Mouse (Mus musculus) left cerebral cortex, postnatal 10 days (tissue): ENCODE measurements around the gene Ube2k. TPM values are rescaled to one million over a fixed set of nuclear protein-coding genes. Genes with fewer than 3 reads are reported as not detected.

Experiments used
- DNase-seq, 2 experiments: peaks; one replicate each; pipeline ENCODE4 v3.0.0; 2021 to 2022; ENCODE audit warnings: low spot score in 2 of 2, mixed read lengths in 1 of 2; ENCODE audit errors: extremely low spot score in 1 of 2
- intact Hi-C: fragments of 180-260 bp; cut with DNase I; formaldehyde crosslinking; loops from one replicate; pipeline ENCODE4 v1.15.1; 2025
- total RNA-seq, 2 experiments: library from RNA; stranded (reverse); gene quantifications; 2 replicates each; pipeline ENCODE4 v1.2.3; 2021

Gene Ube2k
- total RNA-seq, 2 experiments from 2014 or later: 134 to 138 TPM

- intact Hi-C loops: no loop called here
- DNase-seq: no peak
Measured at GRCm38 (mm10) chr5:65606820-65607219, 69.8 kb downstream of the Ube2k start.

GRCm38 (mm10) chr5:65609769-65610168 is 72.7 kb downstream of the Ube2k start:
- intact Hi-C loops: no loop called here
- DNase-seq: no peak

DNA sequence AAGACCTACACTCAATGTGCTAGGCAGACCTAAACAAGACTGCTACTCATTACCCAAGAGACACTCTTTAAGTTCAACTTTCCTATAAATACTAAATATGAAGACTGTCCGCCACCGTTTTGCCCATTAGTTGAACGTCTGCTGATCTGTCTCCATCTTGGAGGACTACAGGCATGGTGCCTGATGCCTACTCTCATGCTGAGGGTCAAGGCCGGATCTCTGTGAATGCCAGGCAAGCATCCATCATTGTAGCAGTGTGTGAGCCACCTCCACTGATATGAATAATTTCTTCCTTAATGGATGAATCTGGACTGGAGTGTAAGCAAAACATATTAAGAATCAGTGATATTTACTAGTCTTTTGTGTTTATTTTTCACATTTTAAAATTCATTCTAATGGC is 73.5 kb downstream of the Ube2k start:
- DNase-seq: no peak
- intact Hi-C loops: no loop called here

- intact Hi-C loops: no loop called here
- DNase-seq: no peak
Measured at GRCm38 (mm10) chr5:65613152-65613924, 76.3 kb downstream of the Ube2k start.

DNA sequence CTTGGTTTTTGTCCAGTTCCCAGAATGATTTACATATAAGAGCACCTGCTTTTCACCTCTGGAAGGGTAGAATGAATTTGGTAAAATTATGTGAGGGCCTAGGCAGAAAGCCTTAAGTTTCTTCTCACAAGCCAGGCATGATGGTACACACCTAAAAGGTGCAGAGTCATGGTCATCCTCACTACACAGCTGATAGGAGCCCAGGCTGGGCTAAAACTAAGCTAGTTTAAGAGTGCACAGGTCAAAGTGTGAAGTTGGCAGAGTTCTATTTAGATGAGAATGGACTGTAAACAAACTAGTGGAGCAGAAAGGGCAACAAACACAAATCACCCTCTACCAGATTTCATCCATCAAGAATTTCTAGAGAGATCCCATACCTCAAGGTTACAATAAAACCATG is 87.3 kb downstream of the Ube2k start:
- DNase-seq: no peak
- intact Hi-C loops: no loop called here

DNA sequence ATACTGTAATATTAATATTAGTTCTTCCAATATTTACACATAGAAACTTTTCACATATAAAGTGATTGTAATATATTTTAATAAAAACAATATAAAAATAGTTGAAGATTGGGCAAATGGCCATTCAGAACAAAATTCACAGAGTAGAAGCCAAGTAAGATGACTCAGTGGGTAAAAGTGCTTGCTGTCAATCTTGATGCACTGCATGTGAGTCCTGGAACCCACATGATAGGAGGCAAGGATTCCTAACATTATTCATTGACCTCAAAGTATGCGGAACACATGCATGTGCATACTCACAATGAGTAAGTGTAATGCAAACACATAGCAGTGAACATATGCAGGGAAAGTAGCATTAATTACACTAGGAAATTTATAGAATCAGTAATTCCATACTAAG is 101.9 kb downstream of the Ube2k start:
- intact Hi-C loops: no loop called here
- no peak for DNase-seq

Other genes with a start within 250 kb of the Ube2k start
- gene Rfc1, start 201.6 kb upstream of the Ube2k start, total RNA-seq: 10 to 100 TPM; 20.7 to 22.4 TPM
- gene Klb, start 188.9 kb upstream of the Ube2k start, total RNA-seq: under 1 TPM; 0.36 to 0.39 TPM
- 100 to 1,000 TPM; 665 to 666 TPM for gene Rpl9, start 145.8 kb upstream of the Ube2k start, total RNA-seq
- gene Lias, start 145.7 kb upstream of the Ube2k start, total RNA-seq: 10 to 100 TPM; 36.4 to 37.3 TPM
- gene Ugdh, start 101.3 kb upstream of the Ube2k start, total RNA-seq: 10 to 100 TPM; 29.3 to 30.1 TPM
- gene Gm43552, start 44.4 kb upstream of the Ube2k start, total RNA-seq: not detected
- gene Smim14, start within 50 bp of the Ube2k start, total RNA-seq: 100 to 1,000 TPM; 127 to 143 TPM
- gene Pds5a, start 161.0 kb downstream of the Ube2k start, total RNA-seq: 10 to 100 TPM; 67.3 to 69.9 TPM
- gene N4bp2, start 226.3 kb downstream of the Ube2k start, total RNA-seq: 10 to 100 TPM; 15.5 to 18.6 TPM